Mouse (Mus musculus) testis, postnatal 10 days (tissue): ENCODE measurements around the gene Pigv.
"Not testable (repeated sequence)": the region's sequence is repeated elsewhere in the genome, so short reads cannot be mapped to it uniquely, and the experiment has no call there.

Source experiments
- DNase-seq: peaks from one replicate; pipeline ENCODE4 v3.0.0; 2021; ENCODE audit warnings: low spot score

Gene Pigv

GRCm38 (mm10) chr4:133672845-133673647 lies 599 bp upstream of the Pigv start:
- DNase-seq, result no peak

- DNase-seq, result peak; percentile 91
These were observed 1.1 kb downstream of the Pigv start for GRCm38 (mm10) chr4:133671184-133671880.

GRCm38 (mm10) chr4:133669652-133670210 lies 2.7 kb downstream of the Pigv start:
- DNase-seq, result no peak

- no peak for DNase-seq
These were observed 3.9 kb downstream of the Pigv start for GRCm38 (mm10) chr4:133668537-133668936.

- no peak for DNase-seq
These were observed 6.2 kb downstream of the Pigv start for GRCm38 (mm10) chr4:133666199-133666598.

- no peak for DNase-seq
These were observed 7.3 kb downstream of the Pigv start for GRCm38 (mm10) chr4:133665118-133665517.

GRCm38 (mm10) chr4:133662945-133663344 lies 9.5 kb downstream of the Pigv start:
- DNase-seq, result no peak

GRCm38 (mm10) chr4:133662421-133662820 lies 10.0 kb downstream of the Pigv start:
- no peak for DNase-seq

- DNase-seq, result peak; percentile 86
These were observed 12.0 kb downstream of the Pigv start for GRCm38 (mm10) chr4:133660193-133661155.

- DNase-seq, result peak; percentile 60
These were observed 12.8 kb downstream of the Pigv start for GRCm38 (mm10) chr4:133659497-133660192.

GRCm38 (mm10) chr4:133658729-133659128 lies 13.7 kb downstream of the Pigv start:
- DNase-seq, result no peak

- no peak for DNase-seq
These were observed 14.5 kb downstream of the Pigv start for GRCm38 (mm10) chr4:133657829-133658458.

- DNase-seq, result no peak
These were observed 15.4 kb downstream of the Pigv start for GRCm38 (mm10) chr4:133656997-133657396.

GRCm38 (mm10) chr4:133656294-133656693 lies 16.2 kb downstream of the Pigv start:
- no peak for DNase-seq

- not testable (repeated sequence) for DNase-seq
These were observed 18.4 kb downstream of the Pigv start for GRCm38 (mm10) chr4:133654070-133654469.

- DNase-seq, result no peak
These were observed 19.7 kb downstream of the Pigv start for GRCm38 (mm10) chr4:133652746-133653145.

- DNase-seq, result no peak
These were observed 20.5 kb downstream of the Pigv start for GRCm38 (mm10) chr4:133651986-133652385.

- no peak for DNase-seq
These were observed 21.0 kb downstream of the Pigv start for GRCm38 (mm10) chr4:133651445-133651844.

- DNase-seq, result peak; percentile 88
These were observed 22.3 kb downstream of the Pigv start, which contains the start of gene Zdhhc18 for GRCm38 (mm10) chr4:133649989-133650699. TSS of gene Zdhhc18 (minus strand) at chr4:133650154.

GRCm38 (mm10) chr4:133649464-133649863 lies 23.0 kb downstream of the Pigv start:
- DNase-seq, result not testable (repeated sequence)
